Mouse (Mus musculus): Measurements from ENCODE around the gene Eps15l1.

Eps15l1 gene

GRCm38 (mm10) chr8:72413839-72414238 lies 7.4 kb downstream of the Eps15l1 start:
- no peak for DNase-seq (ENCODE audit: low spot score in 2 of 2)

GRCm38 (mm10) chr8:72409443-72409842 lies 11.8 kb downstream of the Eps15l1 start:
- no peak for DNase-seq (ENCODE audit: low spot score in 2 of 2)

GRCm38 (mm10) chr8:72407878-72408277 lies 13.4 kb downstream of the Eps15l1 start:
- DNase-seq (ENCODE audit: low spot score in 2 of 2) = no peak

- DNase-seq (ENCODE audit: low spot score in 2 of 2) = no peak
Observed at GRCm38 (mm10) chr8:72402981-72403380, 18.3 kb downstream of the Eps15l1 start.

- no peak for DNase-seq (ENCODE audit: low spot score in 2 of 2)
Observed at GRCm38 (mm10) chr8:72401381-72401780, 19.9 kb downstream of the Eps15l1 start.

- DNase-seq (ENCODE audit: low spot score in 2 of 2) = no peak
Observed at GRCm38 (mm10) chr8:72385737-72386136, 35.5 kb downstream of the Eps15l1 start.

GRCm38 (mm10) chr8:72382395-72382794 lies 38.9 kb downstream of the Eps15l1 start:
- DNase-seq (ENCODE audit: low spot score in 2 of 2) = no peak

- no peak for DNase-seq (ENCODE audit: low spot score in 2 of 2)
Observed at GRCm38 (mm10) chr8:72380656-72381055, 40.6 kb downstream of the Eps15l1 start.

- DNase-seq (ENCODE audit: low spot score in 2 of 2) = no peak
Observed at GRCm38 (mm10) chr8:72376900-72377299, 44.4 kb downstream of the Eps15l1 start.

- no peak for DNase-seq (ENCODE audit: low spot score in 2 of 2)
Observed at GRCm38 (mm10) chr8:72376309-72376708, 45.0 kb downstream of the Eps15l1 start.

GRCm38 (mm10) chr8:72375161-72375560 lies 46.1 kb downstream of the Eps15l1 start:
- DNase-seq (ENCODE audit: low spot score in 2 of 2) = no peak

- no peak for DNase-seq (ENCODE audit: low spot score in 2 of 2)
Observed at GRCm38 (mm10) chr8:72372311-72372710, 48.9 kb downstream of the Eps15l1 start.

- DNase-seq (ENCODE audit: low spot score in 2 of 2) = no peak
Observed at GRCm38 (mm10) chr8:72371356-72371755, 49.9 kb downstream of the Eps15l1 start.

GRCm38 (mm10) chr8:72366435-72366834 lies 54.8 kb downstream of the Eps15l1 start:
- no peak for DNase-seq (ENCODE audit: low spot score in 2 of 2)

GRCm38 (mm10) chr8:72365826-72366225 lies 55.4 kb downstream of the Eps15l1 start:
- DNase-seq (ENCODE audit: low spot score in 2 of 2) = peak; percentile 49 to 70

GRCm38 (mm10) chr8:72365016-72365415 lies 56.2 kb downstream of the Eps15l1 start:
- no peak for DNase-seq (ENCODE audit: low spot score in 2 of 2)

- no peak for DNase-seq (ENCODE audit: low spot score in 2 of 2)
Observed at GRCm38 (mm10) chr8:72363457-72363856, 57.8 kb downstream of the Eps15l1 start.

- DNase-seq (ENCODE audit: low spot score in 2 of 2) = no peak
Observed at GRCm38 (mm10) chr8:72362754-72363153, 58.5 kb downstream of the Eps15l1 start.

- DNase-seq (ENCODE audit: low spot score in 2 of 2) = no peak
Observed at GRCm38 (mm10) chr8:72360162-72360561, 61.1 kb downstream of the Eps15l1 start.

- DNase-seq (ENCODE audit: low spot score in 2 of 2) = no peak
Observed at GRCm38 (mm10) chr8:72356593-72356992, 64.7 kb downstream of the Eps15l1 start.

- DNase-seq (ENCODE audit: low spot score in 2 of 2) = no peak
Observed at GRCm38 (mm10) chr8:72354272-72354671, 67.0 kb downstream of the Eps15l1 start.

- no peak for DNase-seq (ENCODE audit: low spot score in 2 of 2)
Observed at GRCm38 (mm10) chr8:72353700-72354045, 67.6 kb downstream of the Eps15l1 start.

- DNase-seq (ENCODE audit: low spot score in 2 of 2) = no peak
Observed at GRCm38 (mm10) chr8:72352951-72353699, 68.1 kb downstream of the Eps15l1 start.
